Mouse (Mus musculus): Measurements from ENCODE around the gene Fam222b. TPM values are rescaled to one million over a fixed set of nuclear protein-coding genes. Genes with fewer than 3 reads are reported as not detected.

The Fam222b gene
- polyA plus RNA-seq, 1 experiment from 2014 or later: 28.7 TPM

GRCm38 (mm10) chr11:78202372-78202771 is 107.9 kb downstream of the Fam222b start:
- Histone ChIP-seq H3K9me3 (ENCODE audit: control insufficient read depth, low read length) (no peaks in the 10 kb centered on the region), H3K4me1 (replicated peaks; ENCODE audit: control insufficient read depth, insufficient read depth, low read length) (no peaks in the 10 kb centered on the region), H3K27me3 (ENCODE audit: control insufficient read depth, insufficient read depth, low read length) (no peaks in the 10 kb centered on the region), H3K27ac (no peak overlapping the region), H3K9ac (no peak overlapping the region), H3K4me2 (replicated peaks) (no peak overlapping the region), H3K4me3 (replicated peaks; ENCODE audit: low read length) (no peak overlapping the region), H3K36me3 (replicated peaks; ENCODE audit: control insufficient read depth, insufficient read depth) (peaks cover 38% of the 10 kb centered on the region)
- DNase-seq (ENCODE audit: low spot score): no peak
- WGBS: 92% methylated on average over 3 of the region's 3 CpGs
- ATAC-seq (ENCODE audit: low FRiP score): no peak

- no peaks in the 10 kb centered on the region for H3K4me1 ChIP-seq (replicated peaks; ENCODE audit: control insufficient read depth, insufficient read depth, low read length)
- 68% methylated on average over 6 of the region's 6 CpGs for WGBS
- H3K27me3 ChIP-seq (ENCODE audit: control insufficient read depth, insufficient read depth, low read length): no peaks in the 10 kb centered on the region
- DNase-seq (ENCODE audit: low spot score) (no peak), ATAC-seq (ENCODE audit: low FRiP score) (no peak)
- H3K9me3 ChIP-seq (ENCODE audit: control insufficient read depth, low read length): no peaks in the 10 kb centered on the region
- no peak overlapping the region for H3K4me2 ChIP-seq (replicated peaks)
- H3K27ac ChIP-seq: no peak overlapping the region
- H3K4me3 ChIP-seq (replicated peaks; ENCODE audit: low read length): no peak overlapping the region
- no peak overlapping the region for H3K9ac ChIP-seq
- H3K36me3 ChIP-seq (replicated peaks; ENCODE audit: control insufficient read depth, insufficient read depth): peaks cover 57% of the 10 kb centered on the region
Observed at GRCm38 (mm10) chr11:78204287-78204686, 109.8 kb downstream of the Fam222b start.

GRCm38 (mm10) chr11:78205361-78206206 is 111.1 kb downstream of the Fam222b start:
- ATAC-seq (ENCODE audit: low FRiP score): no peak; the same call in 1 of the 2 replicates
- peak overlapping the region; percentile 32; the same call in 1 of the 2 replicates for H3K27ac ChIP-seq
- WGBS: 50% methylated on average over 13 of the region's 13 CpGs
- H3K9me3 ChIP-seq (ENCODE audit: control insufficient read depth, low read length): no peaks in the 10 kb centered on the region
- H3K9ac ChIP-seq: no peak overlapping the region
- peaks cover 70% of the 10 kb centered on the region for H3K36me3 ChIP-seq (replicated peaks; ENCODE audit: control insufficient read depth, insufficient read depth)
- DNase-seq (ENCODE audit: low spot score): no peak
- H3K4me1 ChIP-seq (replicated peaks; ENCODE audit: control insufficient read depth, insufficient read depth, low read length): no peaks in the 10 kb centered on the region
- no peak overlapping the region for H3K4me2 ChIP-seq (replicated peaks)
- H3K27me3 ChIP-seq (ENCODE audit: control insufficient read depth, insufficient read depth, low read length): no peaks in the 10 kb centered on the region
- H3K4me3 ChIP-seq (replicated peaks; ENCODE audit: low read length): no peak overlapping the region

MicroRNAs encoded within 50 kb of the gene (microRNA counts, 519-probe panel; counts per million panel counts)
- 4,584 counts per million, percentile 43 among the panel's probes with 10 or more counts for microRNA mmu-miR-144
- 3,441 counts per million, percentile 19 among the panel's probes with 10 or more counts for microRNA mmu-miR-451

Small RNA genes lying within 50 kb of the gene (microRNA-seq; reads per million reads assigned to microRNA genes)
- gene Mir144 (63.9 reads per million, percentile 47 among the genes with 10 or more reads in this experiment), gene Mir451a (not detected), gene Mir451b (not detected), gene Mir7653 (not detected)

Other genes with a start within 250 kb of the Fam222b start
- 2.8 and 6.1 TPM in 2 replicates for gene Pipox, start 200.6 kb upstream of the Fam222b start, polyA plus RNA-seq (2014; fragmentation: Nextera tagmentation; extraction: Ambion mirVana)
- 110 TPM in 2 replicates for gene Sez6, start 163.9 kb upstream of the Fam222b start, polyA plus RNA-seq (2014; fragmentation: Nextera tagmentation; extraction: Ambion mirVana)
- 14.2 and 15.4 TPM in 2 replicates for gene Phf12, start 111.9 kb upstream of the Fam222b start, polyA plus RNA-seq (2014; fragmentation: Nextera tagmentation; extraction: Ambion mirVana)
- 58.8 and 59.8 TPM in 2 replicates for gene Dhrs13, start 62.4 kb upstream of the Fam222b start, polyA plus RNA-seq (2014; fragmentation: Nextera tagmentation; extraction: Ambion mirVana)
- 92.4 and 98.4 TPM in 2 replicates for gene Flot2, start 56.7 kb upstream of the Fam222b start, polyA plus RNA-seq (2014; fragmentation: Nextera tagmentation; extraction: Ambion mirVana)
- 30.3 and 32.6 TPM in 2 replicates for gene Eral1, start 14.3 kb upstream of the Fam222b start, polyA plus RNA-seq (2014; fragmentation: Nextera tagmentation; extraction: Ambion mirVana)
- gene Traf4, start 70.9 kb downstream of the Fam222b start, polyA plus RNA-seq (2014; fragmentation: Nextera tagmentation; extraction: Ambion mirVana): 57.2 and 63.5 TPM in 2 replicates
- gene Nek8, start 82.0 kb downstream of the Fam222b start, polyA plus RNA-seq (2014; fragmentation: Nextera tagmentation; extraction: Ambion mirVana): 4.6 and 6.0 TPM in 2 replicates
- 13.4 and 16.6 TPM in 2 replicates for gene Tlcd1, start 82.1 kb downstream of the Fam222b start, polyA plus RNA-seq (2014; fragmentation: Nextera tagmentation; extraction: Ambion mirVana)
- 880 and 1,029 TPM in 2 replicates for gene Rpl23a, start 88.9 kb downstream of the Fam222b start, polyA plus RNA-seq (2014; fragmentation: Nextera tagmentation; extraction: Ambion mirVana)
- gene Rab34, start 93.8 kb downstream of the Fam222b start, polyA plus RNA-seq (2014; fragmentation: Nextera tagmentation; extraction: Ambion mirVana): 46.4 and 53.2 TPM in 2 replicates
- 1.4 and 2.9 TPM in 2 replicates for gene Proca1, start 98.7 kb downstream of the Fam222b start, polyA plus RNA-seq (2014; fragmentation: Nextera tagmentation; extraction: Ambion mirVana)
- gene Sdf2, start 151.1 kb downstream of the Fam222b start, polyA plus RNA-seq (2014; fragmentation: Nextera tagmentation; extraction: Ambion mirVana): 94.5 and 103 TPM in 2 replicates
- gene Supt6, start 151.3 kb downstream of the Fam222b start, polyA plus RNA-seq (2014; fragmentation: Nextera tagmentation; extraction: Ambion mirVana): 24.4 and 25.3 TPM in 2 replicates
- 64.2 and 67.2 TPM in 2 replicates for gene 2610507B11Rik, start 167.1 kb downstream of the Fam222b start, polyA plus RNA-seq (2014; fragmentation: Nextera tagmentation; extraction: Ambion mirVana)
- 0.16 and 0.35 TPM in 2 replicates for gene BC030499, start 196.2 kb downstream of the Fam222b start, polyA plus RNA-seq (2014; fragmentation: Nextera tagmentation; extraction: Ambion mirVana)
- 5.6 and 9.2 TPM in 2 replicates for gene Spag5, start 206.9 kb downstream of the Fam222b start, polyA plus RNA-seq (2014; fragmentation: Nextera tagmentation; extraction: Ambion mirVana)
- 278 and 292 TPM in 2 replicates for gene Aldoc, start 228.3 kb downstream of the Fam222b start, polyA plus RNA-seq (2014; fragmentation: Nextera tagmentation; extraction: Ambion mirVana)
- gene Pigs, start 233.8 kb downstream of the Fam222b start, polyA plus RNA-seq (2014; fragmentation: Nextera tagmentation; extraction: Ambion mirVana): 76.4 and 76.5 TPM in 2 replicates
- gene Unc119, start 248.8 kb downstream of the Fam222b start, polyA plus RNA-seq (2014; fragmentation: Nextera tagmentation; extraction: Ambion mirVana): 82.6 and 95.8 TPM in 2 replicates